16 mouse cellular contexts compared by ENCODE assay signal in the genomic region with DNA sequence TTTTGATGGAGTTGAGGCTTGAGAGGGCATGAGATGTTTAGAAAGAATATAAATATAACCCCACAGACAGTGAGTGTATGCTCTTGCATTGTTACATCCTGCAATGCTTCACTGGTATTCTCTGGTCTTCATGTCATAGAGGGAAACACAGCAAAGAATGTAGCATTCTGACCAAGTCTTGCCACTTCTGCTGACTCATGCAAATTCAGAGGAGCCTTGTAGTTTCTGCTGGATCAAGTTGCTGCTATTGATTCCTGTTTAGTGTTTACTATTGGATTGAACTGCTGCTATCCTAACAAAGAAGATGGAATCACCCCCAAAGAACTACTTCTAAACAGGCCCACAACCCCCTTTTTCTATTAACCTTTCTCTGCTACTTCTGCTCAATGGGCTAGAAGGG.
"Had no signal": no experiment of that assay in that cellular context is flagged by ENCODE, and none has a peak within 500 bp of the region (broad histone marks: within the 10 kb centered on the region; RNA-seq: fewer than 3 reads in every experiment).

No protein-coding gene starts in this region.

- DNase-seq: retina, postnatal 1 day; right cerebral cortex, adult 18-20 months; right cerebral cortex, postnatal 14 days; right cerebral cortex, postnatal 25 days; right cerebral cortex, postnatal 4 days; spleen, adult 18-20 months; thymus, adult 18-20 months; thymus, adult 2 months; thymus, postnatal 14 days; thymus, postnatal 25 days; thymus, postnatal 36 days; thymus, postnatal 4 days had no signal

- H3K4me1 ChIP-seq: stomach, embryonic 15.5 days had no signal

- H3K4me2 ChIP-seq: neural tube, embryonic 13.5 days; neural tube, embryonic 15.5 days; stomach, embryonic 15.5 days had no signal

- H3K9me3 ChIP-seq: neural tube, embryonic 15.5 days; stomach, embryonic 15.5 days had no signal

- H3K4me3 ChIP-seq: neural tube, embryonic 13.5 days; neural tube, embryonic 15.5 days; stomach, embryonic 15.5 days had no signal

- H3K27ac ChIP-seq: neural tube, embryonic 13.5 days; neural tube, embryonic 15.5 days; stomach, embryonic 15.5 days; stomach, postnatal 0 days had no signal

- H3K36me3 ChIP-seq: neural tube, embryonic 13.5 days; neural tube, embryonic 15.5 days; stomach, embryonic 15.5 days had no signal

- H3K9ac ChIP-seq: neural tube, embryonic 13.5 days; neural tube, embryonic 15.5 days; stomach, embryonic 15.5 days had no signal

- H3K27me3 ChIP-seq: neural tube, embryonic 13.5 days; neural tube, embryonic 15.5 days; stomach, embryonic 15.5 days had no signal
